Mouse (Mus musculus) liver, adult (tissue): ENCODE measurements around the gene Mapkap1.

ENCODE experiments used
- GATA4 ChIP-seq: IDR thresholded peaks from 2 replicates; pipeline ENCODE4 v1.6.1; 2014; ENCODE audit warnings: mild to moderate bottlenecking, low read length; ENCODE audit not compliant: insufficient replicate concordance

Gene Mapkap1

GRCm38 (mm10) chr2:34627328-34628226 is 221.0 kb downstream of the Mapkap1 start:
- TF ChIP-seq GATA4: no peak

DNA sequence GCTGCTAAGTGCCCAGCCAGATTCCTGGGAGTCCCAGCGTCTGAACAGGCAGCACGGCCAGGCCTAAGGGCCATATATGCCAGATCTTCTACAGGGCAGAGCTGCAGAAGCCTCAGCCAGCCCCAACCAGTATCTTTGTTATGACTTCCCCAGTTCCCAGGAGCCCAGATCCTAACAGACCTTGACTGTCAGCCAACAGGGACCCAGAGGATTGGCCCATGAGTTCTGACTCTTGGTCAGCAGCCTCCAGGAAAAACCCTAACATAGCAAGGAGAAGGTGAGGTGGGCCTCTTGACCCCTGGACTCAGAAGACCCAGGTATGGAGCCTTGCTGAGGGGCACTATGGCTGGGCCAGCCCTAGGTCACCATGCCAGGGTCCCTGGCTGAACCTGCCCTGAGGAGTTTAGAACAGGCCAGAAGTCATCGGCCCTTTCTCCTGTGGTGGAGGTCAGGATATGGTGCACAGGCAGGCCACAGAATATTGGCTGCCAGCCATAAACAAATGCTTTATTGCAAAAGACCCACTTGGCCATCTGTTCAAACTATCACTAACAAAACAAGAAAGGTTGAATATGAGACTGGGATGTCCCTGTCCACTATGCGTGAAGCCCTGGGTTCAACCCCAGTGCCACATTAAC is 222.5 kb downstream of the Mapkap1 start:
- TF ChIP-seq GATA4: no peak

- TF ChIP-seq GATA4: no peak
Measured at GRCm38 (mm10) chr2:34629758-34630157, 223.2 kb downstream of the Mapkap1 start.

- no peak for TF ChIP-seq GATA4
Measured at GRCm38 (mm10) chr2:34630445-34630844, 223.9 kb downstream of the Mapkap1 start.

- TF ChIP-seq GATA4: no peak
Measured at GRCm38 (mm10) chr2:34632051-34632450, 225.5 kb downstream of the Mapkap1 start.

DNA sequence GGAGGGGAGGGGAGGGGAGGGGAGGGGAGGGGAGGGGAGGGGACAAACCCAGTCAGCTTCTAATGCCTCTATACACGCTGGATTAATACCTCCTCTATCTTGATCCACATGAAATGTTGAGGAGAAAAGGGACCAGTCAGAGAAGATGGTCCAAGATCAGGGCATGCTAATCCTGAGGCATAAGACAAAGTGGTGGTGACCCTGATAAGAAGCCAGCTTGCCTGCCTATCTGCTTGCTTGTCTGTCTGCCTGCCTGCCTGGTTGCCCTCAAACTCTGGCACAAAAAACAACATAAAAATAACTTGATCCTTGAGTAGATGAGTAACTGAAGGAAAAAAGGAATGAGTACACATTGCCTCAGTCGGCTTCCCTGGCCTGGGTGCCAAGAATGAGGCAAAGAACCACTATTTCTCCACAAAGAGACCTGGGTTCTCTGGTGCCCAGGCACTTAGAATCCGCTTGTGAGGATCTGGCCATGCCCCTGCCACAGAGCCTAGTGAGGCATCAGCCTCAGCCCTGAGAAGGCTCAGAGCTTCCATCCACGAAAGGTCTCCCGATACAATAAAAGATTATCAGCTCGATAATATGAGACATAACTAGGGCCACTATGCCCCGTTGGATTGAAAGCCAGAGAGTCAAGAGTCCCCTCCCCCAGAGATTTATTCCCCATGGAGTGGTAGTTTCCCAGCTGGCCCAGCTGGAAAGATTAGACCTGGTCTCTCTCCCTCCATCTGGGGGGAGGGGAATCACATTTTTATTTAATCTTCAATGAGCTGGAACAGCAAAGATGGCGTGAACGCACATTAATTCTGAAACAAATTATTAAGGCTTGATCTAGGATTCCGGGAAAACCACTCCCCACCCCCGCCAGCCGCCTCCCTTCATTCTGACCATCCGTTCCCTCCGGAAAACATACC is 228.9 kb downstream of the Mapkap1 start:
- TF ChIP-seq GATA4: no peak

- no peak for TF ChIP-seq GATA4
Measured at GRCm38 (mm10) chr2:34638955-34639650, 232.5 kb downstream of the Mapkap1 start.

- no peak for TF ChIP-seq GATA4
Measured at GRCm38 (mm10) chr2:34639725-34640124, 233.2 kb downstream of the Mapkap1 start.

DNA sequence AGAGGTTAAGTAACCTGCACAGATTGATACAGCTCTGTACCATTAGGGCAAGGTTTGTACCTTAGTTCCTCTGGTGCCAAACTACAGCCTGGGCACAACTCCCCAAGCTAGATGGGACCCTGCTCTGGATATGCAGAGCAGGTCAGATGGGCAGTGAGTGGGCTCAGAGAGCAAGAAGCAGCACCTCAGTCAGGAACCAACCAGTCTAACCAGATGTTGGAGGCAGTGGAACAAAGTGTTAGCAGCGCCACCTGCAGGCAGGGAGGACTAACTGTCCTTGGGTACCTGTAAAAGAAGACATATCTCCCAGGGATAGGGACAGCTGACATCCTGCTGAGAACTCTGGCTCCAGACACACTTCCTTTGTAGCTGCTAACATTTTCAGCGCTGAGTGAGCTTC is 235.8 kb downstream of the Mapkap1 start:
- TF ChIP-seq GATA4: no peak

- TF ChIP-seq GATA4: no peak
Measured at GRCm38 (mm10) chr2:34644571-34645526, 238.3 kb downstream of the Mapkap1 start.

DNA sequence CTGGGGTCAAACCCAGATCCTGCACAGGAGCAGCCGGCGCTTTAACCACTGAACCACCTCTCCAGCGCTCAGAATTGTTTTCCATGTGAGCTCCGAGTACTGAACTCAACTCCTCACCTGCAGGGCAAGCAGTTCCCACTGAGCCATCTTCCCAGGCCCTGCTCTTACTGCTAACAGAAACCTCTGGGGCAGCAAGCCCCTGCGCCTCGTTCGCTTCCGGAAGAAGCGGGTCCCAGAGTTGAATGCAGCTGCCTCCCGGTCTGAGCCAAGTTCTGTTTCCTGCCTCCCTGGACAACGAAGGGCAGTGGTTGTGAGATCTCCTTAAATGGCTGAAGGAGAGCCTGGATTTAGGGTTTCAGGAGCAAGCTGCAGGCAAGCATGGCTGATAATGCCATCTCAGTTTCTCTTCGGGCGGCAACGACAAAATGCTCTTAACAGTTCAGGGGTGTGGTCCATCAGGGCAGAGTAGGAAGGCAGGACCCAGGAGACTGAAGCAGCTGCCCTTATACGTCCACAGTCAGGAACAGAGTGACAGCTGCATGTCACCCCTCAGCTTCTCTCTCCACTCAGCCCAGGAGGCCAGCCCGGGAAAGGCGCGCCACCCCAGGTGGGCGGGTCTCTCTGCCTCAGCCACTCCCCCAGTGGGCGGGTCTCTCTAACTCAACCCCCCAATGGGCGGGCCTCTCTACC is 239.4 kb downstream of the Mapkap1 start:
- no peak for TF ChIP-seq GATA4

- TF ChIP-seq GATA4: no peak
Measured at GRCm38 (mm10) chr2:34646541-34646865, 239.9 kb downstream of the Mapkap1 start.

DNA sequence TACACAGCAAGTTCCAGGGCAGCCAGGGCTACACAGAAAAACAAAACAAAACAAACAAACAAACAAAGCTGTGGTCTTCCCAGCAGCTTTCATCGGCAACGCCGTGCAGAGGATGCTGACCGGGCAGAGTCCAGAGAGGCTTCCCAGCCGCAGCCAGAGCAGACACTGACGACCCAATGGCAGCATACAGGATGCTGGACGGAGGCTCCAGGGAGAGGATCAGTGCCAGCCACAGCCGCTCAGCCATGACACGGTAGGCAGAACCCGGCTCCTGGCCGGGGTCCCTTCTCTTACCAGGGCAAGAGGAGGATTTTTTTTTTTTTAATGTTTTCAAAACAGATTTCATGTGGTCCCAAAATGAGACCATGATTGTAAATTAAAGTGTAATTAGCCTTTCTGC is 240.8 kb downstream of the Mapkap1 start:
- TF ChIP-seq GATA4: no peak
